Mouse (Mus musculus) T-helper 17 cell (primary cell): Measurements from ENCODE around the gene Crim1.

ENCODE experiments used
- in situ Hi-C, 2 experiments: fragments of 300-600 bp; cut with MboI, MseI; formaldehyde crosslinking; loops; 1 replicate in 1 of 2; 2 replicates in 1 of 2; pipeline ENCODE4 v1.15.1; 2025; ENCODE audit warnings: high pct_unique_total_duplicates in 2 of 2

Gene Crim1

GRCm38 (mm10) chr17:78274609-78275506 lies 74.8 kb downstream of the Crim1 start:
- in situ Hi-C loops: loop anchor here in 1 of 2 experiments (25.0 kb wide), 1 partner anchor 1862 kb away; the partner anchor contains the start of gene Galm

GRCm38 (mm10) chr17:78275507-78275813 lies 75.4 kb downstream of the Crim1 start:
- in situ Hi-C loops: no loop called here

- in situ Hi-C loops: no loop called here
These were observed 79.1 kb downstream of the Crim1 start for GRCm38 (mm10) chr17:78279191-78279590.

DNA sequence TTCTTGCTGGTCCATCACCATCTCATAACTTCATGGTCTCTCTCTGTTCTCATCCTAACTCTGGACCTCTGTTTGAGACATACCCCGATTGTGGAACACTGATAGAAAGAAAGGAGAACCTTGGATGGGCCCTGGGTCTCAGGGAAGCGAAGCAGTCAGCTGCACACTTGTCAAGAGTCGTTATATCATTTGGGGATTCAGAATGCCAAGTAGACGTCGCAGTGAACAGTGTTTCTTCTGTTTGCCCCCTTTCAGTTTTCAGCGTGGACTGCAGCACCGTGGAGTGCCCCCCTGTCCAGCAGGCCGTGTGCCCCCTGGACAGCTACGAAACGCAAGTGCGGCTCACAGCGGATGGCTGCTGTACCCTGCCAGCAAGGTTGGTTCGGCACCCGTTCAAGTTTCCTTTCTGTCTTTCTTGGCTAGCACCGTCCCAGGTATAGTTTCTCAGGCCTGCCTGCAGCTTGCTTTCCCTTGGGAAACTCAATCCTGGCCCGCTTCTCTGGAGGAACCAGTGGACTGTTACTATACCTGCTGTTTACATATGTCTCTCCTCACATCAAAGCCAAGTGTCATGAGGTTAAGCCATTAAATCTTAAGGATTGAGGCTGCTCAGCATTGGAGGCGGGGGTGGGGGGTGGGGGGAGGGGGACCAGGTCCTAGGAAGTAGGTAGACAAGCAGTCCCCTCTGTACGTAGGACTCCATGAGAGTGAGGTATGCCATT lies 81.1 kb downstream of the Crim1 start:
- in situ Hi-C loops: no loop called here

DNA sequence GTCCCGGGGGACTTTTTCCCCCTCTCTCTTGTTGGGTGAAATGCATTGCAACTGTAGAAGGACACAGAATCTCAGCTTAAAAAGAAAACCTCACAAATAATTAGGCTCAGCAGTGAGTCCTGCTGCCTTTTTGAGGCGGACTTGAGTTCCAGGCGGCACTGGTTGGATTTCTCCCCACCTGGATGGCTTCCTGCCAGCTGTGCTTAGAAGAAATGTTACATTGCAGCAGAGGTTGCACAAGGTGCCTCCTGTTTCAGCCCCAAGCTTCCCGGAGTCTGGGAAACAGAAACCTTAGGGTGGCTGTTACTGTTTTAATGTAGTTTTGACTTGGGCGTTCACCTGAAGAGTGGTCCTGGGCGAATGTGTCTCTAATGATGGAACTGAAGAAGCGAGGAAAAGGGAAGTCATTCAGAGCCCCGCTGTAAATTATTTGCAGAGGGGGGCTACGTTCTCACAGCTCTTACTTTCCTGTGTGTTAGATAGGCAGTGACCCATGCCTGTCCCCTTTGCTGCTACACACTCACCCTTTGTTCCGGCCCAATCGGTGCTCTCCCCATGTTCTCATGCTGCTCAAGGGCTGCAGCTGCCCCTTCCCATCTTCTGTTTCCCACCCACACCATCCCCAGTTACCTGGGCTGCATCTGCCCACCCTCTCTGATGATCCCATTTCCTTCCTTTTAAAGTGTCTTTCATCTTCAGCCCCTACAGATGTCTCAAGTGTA lies 83.4 kb downstream of the Crim1 start:
- in situ Hi-C loops: no loop called here

GRCm38 (mm10) chr17:78286021-78286420 lies 86.0 kb downstream of the Crim1 start:
- in situ Hi-C loops: no loop called here

GRCm38 (mm10) chr17:78287391-78287790 lies 87.3 kb downstream of the Crim1 start:
- in situ Hi-C loops: no loop called here

DNA sequence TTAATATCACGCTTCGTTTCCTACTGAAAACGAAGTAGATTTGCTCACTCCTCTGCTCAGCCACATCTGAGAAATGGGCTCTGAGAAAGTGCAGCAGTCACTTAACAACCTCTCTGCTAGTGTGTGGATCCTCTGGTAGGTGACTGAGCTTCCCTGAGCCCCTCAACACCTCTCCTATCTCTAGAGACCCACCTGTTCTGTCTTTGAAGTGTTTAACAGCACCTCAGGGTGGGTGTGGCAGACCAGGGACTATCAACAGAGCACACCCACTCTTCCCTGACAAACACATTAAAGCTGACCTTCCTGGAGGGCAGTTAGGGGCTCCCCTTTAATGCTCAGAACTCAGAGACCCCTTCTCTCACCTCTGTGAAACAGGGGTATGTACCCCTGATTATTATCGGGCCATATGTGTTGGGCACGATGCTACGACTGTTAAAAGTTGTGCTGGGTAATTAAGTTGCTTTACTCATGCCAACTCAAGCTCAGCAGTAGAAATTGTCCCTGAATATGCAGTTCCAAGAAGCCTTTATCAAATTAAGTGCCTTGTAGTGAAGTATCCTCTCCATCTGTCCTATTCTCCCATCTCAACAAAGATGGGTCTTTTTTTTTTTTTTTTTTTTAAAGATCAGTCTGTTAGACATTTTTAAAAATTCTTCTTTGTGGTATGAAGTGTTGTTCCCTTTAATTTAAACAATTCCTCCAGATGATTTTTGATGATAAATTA lies 90.3 kb downstream of the Crim1 start:
- in situ Hi-C loops: no loop called here

- in situ Hi-C loops: no loop called here
These were observed 91.0 kb downstream of the Crim1 start for GRCm38 (mm10) chr17:78291030-78291429.

DNA sequence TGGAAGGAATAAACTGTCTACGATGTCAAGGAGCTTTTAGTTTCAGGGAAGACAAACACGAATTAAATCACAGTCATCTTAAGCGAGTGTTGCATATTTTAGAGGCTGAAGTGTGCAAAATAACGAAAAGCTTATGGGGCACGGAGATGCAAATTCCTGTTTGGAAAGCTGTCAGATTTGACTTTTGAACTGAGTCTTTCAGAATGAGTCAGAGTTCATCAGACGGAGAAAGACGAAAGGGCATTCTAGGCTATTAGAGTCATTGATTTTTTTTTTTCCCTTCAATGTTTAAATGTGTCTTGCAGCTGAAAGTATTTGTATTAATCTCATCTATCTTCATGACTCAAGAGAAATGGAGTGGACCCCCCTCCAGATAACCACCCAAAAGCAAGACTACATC lies 92.3 kb downstream of the Crim1 start:
- in situ Hi-C loops: no loop called here

GRCm38 (mm10) chr17:78292827-78293488 lies 92.9 kb downstream of the Crim1 start:
- in situ Hi-C loops: no loop called here

DNA sequence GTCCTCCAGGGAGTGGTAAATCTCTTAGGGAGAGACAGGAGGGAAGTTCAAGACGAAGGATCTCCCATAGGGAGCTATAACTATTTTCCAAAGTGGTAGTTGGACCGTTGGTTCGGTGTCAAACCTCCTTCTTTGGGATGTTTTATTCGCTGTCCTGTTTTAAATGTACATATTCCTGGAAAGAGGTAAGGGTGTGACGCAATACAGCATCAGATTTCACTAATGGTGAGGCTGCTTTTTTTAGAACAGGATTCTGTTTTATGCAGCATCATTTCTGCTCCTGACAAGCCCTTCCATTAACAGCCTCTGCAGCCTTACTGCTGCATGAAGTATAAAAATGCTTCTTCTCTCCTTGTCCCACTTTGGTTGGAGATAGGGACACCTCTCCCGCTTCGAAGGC lies 95.9 kb downstream of the Crim1 start:
- in situ Hi-C loops: no loop called here

DNA sequence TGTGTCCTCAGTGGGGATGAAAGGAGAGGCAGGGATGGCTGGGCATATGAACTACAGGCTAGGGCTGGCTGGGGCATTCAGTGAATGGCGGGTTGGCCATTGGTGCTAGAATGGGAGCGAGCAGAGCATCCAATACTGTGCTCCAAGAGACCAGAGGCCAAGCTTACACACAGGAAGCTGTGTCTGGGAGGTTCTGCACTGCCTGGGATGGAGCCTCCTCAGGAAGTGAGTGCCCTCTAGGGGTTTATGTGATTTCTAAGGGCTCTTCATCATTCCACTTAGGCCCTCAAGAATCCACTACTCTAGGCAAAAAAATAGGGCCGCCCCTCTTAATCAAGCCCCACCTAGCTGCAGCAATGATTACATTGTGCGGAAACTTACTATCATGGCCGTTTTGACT lies 98.1 kb downstream of the Crim1 start:
- in situ Hi-C loops: no loop called here

GRCm38 (mm10) chr17:78298967-78299540 lies 99.0 kb downstream of the Crim1 start:
- in situ Hi-C loops: no loop called here

DNA sequence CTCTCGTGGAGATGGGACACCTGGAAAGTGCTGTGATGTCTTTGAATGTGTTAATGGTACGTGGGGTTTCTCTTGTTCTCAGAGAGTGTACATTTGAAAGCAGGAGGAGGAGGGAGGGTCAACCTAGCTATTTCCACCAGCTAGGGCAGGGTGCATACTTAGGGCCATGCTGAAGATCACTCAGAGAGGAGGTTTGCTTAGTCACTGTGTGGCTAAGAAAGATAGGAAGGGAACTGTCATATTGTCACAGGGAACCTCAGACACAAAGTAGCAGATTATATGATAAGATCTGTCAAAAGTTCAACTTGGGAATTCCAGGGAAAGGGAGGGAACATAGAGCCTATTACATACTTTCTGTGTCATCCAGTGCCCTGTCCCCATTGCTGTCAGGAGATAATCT lies 103.0 kb downstream of the Crim1 start:
- in situ Hi-C loops: no loop called here

- in situ Hi-C loops: no loop called here
These were observed 104.0 kb downstream of the Crim1 start for GRCm38 (mm10) chr17:78304059-78304458.

GRCm38 (mm10) chr17:78306434-78306833 lies 106.4 kb downstream of the Crim1 start:
- in situ Hi-C loops: no loop called here

GRCm38 (mm10) chr17:78308221-78308620 lies 108.2 kb downstream of the Crim1 start:
- in situ Hi-C loops: no loop called here

- in situ Hi-C loops: no loop called here
These were observed 113.0 kb downstream of the Crim1 start for GRCm38 (mm10) chr17:78313006-78313405.

GRCm38 (mm10) chr17:78313612-78314011 lies 113.6 kb downstream of the Crim1 start:
- in situ Hi-C loops: no loop called here

GRCm38 (mm10) chr17:78315659-78316058 lies 115.6 kb downstream of the Crim1 start:
- in situ Hi-C loops: no loop called here
